Mouse (Mus musculus) kidney, adult 8-10 months (tissue): Measurements from ENCODE around the gene Tor1aip2.
"Not testable (repeated sequence)": the region's sequence is repeated elsewhere in the genome, so short reads cannot be mapped to it uniquely, and the experiment has no call there.

ENCODE experiments used
- DNase-seq, 2 experiments: peaks; one replicate each; pipeline ENCODE4 v3.0.0; 2022

Gene Tor1aip2

DNA sequence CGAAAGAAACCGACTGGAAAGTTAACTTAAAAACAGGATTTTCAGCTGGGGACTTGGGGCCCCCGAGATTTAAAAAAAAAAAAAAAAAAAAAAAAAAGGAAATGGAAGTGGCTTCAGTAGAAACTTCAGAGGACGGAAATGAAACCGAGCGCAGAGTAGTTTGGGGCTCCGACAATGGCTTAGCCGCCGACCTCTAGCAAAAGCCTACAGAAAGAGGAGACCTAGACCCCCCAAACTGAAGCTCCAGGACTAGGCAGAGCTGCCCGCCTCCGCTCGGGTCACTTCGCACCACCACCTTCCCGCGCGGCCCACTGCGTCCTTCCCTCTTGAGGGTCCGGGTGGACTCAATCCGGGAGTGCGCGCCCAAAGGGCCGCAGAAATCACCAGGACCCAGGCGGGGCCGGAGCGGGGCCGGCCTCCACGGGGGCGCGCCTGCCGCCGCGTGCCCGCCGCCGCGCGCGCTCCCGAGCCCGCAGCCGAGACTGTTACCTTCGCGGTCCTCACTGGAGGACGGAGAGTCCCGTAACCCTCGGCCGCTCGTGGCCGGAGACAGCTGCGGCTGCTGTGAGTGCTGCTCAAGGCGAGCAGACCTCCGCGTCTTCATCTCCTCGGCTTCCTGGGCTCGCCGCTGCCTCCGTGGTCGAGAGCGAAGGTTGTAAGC, at the start of gene Tor1aip2:
Gene Tor1aip2, plus strand, starts transcription at position 135 of the 661 bp plus-strand sequence.
- DNase-seq, result no peak

DNA sequence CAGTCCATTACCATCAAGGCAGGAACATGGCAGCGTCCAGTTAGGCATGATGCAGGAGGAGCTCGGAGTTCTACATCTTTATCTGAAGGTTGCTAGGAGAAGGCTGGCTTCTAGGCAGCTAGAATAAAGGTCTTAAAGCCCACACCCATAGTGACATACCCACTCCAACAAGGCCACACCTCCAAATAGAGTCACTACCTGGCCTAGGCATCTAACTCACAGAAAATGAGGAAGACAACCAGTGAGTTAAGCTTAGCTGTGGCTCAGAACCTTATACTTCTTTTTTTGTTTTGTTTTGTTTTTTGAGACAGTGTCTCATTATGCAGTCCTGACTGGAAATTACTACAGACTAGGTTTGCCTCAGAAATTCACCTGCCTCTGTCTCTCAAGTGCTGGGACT, 47.6 kb upstream of the Tor1aip2 start:
- DNase-seq, result no peak

DNA sequence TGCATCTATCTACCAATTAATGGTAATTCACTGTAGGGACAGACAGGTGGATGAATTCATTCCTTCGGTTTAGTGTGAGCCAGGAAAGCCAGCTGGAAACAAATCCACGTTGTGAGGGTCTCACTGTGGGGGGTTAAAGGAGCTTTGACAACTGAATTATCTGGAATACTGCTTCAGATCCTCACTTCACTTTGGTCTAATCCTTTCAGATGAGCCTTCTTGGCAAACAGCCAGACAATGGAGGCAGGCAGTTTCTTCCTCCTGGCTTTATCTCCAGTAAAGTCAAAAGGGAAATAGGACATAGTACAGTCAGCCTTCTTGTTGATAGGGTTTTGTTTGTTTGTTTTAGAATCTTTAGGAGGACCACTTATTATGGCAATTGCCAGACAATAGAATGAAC, 45.8 kb upstream of the Tor1aip2 start:
- DNase-seq, result no peak

DNA sequence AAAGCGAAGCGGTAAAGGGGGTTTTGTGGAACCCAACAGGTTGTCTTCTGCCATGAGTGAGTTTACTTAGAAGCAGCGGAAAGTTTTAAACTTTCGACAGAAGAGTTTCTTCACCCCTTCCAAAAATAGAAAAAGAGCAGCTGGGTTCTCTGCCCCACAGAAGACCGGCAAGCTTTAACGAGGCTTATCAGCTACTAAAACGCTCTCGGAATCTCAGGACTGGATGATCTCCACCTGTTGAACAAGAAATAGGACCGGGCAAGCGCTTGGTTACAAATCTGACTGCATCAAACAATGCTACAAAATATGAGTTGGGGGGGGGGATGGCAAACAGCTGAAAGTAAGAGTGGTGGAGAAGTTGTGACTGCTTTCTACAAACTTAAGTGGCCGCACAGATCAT, 44.8 kb upstream of the Tor1aip2 start:
- no peak for DNase-seq

DNA sequence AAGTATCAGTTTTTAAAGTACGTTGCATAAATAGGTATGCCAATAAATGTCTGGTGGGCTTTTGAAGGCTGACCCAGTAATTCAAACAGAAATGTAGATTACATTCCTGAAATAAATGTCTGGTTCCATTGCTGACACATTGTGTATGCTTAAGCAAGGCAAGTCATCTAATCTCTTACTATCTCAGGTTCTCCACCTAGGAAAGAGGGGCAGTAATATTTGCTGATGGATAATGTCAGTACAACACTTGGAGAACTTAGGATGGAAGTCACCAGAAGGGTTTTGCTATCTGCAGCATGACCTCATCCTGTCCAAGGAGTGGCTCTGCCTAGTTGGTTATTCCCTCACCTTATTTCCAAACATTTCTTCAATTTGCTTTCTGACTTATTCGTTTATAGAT, 40.7 kb upstream of the Tor1aip2 start:
- no peak for DNase-seq

DNA sequence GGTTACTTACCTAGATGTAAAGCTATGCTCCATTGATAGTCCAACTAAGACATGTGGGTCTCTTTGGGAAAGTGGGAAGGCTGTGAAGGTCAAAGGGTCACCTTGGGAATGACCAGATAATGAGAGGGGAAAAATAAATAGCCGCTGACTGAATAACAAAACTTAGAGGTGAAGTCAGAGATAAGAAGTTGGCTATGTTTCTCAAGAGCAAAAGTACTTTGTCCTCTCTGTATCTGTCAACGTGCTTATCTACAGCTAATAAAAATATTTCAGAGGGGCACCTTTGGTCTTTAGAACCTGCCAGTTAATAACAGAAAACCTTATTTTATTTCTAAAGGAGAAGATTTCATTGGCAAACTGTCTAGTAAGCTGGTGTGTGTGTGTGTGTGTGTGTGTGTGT, 39.6 kb upstream of the Tor1aip2 start:
- no peak for DNase-seq

DNA sequence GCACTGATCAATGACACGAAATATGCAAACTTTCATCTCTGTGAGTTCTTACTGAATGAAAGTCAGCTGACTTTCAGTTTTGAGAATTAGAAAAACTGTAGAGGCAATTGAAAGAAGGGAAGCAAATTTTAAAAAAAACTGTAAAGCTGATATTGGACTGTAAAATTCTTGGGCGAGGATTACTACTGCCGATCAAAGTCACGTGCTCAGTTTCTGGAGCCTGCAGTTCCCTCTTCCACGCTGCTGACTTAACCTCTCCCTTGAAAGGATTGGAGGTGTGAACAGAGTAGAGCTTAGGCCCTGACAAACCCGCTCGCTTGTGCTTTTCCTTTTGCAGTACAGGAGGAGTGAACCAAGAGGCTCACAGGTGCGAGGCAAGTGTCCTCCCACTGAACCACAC, 32.8 kb upstream of the Tor1aip2 start:
- DNase-seq, result no peak

DNA sequence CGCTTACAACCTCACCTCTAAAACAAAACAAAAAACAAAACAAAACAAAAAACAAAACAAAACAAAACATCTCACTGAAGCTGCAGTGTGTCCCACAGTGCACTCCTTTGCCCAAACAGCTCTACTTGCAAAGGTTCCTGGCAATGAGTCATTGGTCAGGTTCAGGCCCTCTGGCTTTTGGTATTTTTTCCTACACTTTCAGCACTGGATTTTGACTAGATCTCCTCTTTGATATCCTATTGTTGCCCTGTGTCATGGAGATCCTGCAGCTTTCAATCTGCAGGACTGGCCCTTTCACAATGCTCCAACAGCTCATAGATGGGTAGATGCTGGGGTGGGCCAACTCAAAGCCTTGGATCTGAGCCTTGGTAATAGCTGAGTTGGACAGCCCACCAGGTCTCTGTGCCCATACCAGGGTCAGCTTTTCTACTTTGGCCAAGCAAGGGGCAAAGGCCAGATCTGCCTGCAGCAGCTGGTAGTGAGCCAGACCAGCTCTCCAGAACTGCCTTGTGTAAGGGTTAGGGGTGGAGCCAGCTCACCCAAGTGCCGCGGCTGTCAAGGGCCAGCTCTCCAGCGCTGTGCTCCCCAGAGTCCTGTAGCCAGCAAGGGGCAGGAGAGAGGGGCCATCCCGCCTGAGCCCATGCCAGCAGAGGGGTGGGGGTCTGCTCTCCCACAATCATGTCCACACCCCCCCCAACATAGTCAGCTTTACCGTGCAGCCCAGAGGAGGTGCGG, 31.8 kb upstream of the Tor1aip2 start:
- peak; percentile 72 to 74 for DNase-seq

DNA sequence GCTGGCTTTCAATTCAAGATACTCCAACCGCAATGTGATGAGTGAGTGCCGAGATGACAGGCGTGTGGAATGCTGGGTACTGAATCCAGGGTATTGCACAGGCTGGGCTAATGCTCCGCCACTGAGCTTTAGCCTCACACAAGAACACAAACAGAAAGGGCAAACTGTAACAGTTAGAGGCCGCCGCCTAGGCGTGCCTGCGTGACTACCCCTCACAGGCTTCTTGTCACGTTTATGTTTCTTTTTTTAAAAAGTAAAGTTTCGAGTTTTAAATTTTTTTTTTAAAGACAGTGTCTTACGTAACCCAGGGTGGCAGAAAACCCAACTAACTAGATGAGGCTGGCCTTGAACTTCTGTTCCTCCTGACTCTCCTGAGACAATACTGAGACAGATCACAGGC, 29.3 kb upstream of the Tor1aip2 start:
- DNase-seq, result no peak

DNA sequence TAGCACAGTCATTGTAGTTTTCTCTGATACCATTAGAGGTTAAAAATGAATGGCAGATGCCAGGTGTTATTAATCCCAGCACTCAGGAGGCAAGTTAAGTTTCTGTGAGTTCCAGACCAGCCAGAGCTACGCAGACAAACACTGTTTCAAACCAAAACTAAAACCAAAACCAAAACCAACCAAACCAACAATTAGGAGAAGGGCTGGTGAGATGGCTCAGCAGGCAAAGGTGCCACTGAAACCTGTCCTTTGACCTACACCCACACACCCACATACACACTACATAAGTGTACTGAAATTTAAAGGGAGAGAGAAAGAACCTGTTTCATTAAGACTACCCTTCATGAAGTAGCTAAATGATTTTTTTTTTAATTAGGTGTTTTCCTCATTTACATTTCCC, 26.2 kb upstream of the Tor1aip2 start:
- no peak for DNase-seq

DNA sequence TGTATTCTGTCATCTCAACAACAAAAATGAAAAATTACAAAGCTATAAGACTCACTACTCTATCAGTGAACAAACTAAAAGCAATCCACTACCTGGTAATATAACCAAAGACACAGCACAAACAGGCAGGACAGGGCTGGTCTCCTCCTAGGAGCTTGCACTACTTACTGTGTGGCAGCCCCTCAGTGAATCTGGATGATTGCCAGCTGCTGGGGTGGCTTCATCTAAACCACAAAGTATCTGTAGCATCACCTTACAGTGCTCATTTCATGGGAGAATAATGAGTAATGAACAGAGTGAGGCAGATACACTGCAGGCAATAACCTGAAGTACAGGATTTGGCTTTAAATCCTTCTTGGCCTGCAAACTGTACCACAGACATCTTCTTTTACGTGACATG, 15.4 kb upstream of the Tor1aip2 start:
- DNase-seq, result no peak

DNA sequence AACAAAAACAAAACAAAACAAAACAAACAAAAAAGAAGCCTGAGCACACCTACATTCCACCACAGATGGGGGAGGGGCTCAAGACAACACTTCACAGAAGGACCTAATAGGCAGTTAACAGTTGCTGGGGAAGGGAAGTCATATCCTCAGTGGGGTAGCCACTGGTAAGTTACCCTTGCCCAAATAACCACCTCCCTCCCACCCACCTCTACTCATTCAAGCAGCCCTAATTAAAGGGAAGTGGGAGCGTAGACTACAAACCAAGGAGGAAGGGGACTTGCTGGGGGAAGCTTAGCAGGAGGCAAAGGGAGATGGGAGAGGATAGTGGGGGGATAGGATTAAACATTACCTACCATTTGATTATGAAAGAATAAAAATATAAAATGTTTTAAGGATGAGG, 14.8 kb upstream of the Tor1aip2 start:
- DNase-seq, result no peak

DNA sequence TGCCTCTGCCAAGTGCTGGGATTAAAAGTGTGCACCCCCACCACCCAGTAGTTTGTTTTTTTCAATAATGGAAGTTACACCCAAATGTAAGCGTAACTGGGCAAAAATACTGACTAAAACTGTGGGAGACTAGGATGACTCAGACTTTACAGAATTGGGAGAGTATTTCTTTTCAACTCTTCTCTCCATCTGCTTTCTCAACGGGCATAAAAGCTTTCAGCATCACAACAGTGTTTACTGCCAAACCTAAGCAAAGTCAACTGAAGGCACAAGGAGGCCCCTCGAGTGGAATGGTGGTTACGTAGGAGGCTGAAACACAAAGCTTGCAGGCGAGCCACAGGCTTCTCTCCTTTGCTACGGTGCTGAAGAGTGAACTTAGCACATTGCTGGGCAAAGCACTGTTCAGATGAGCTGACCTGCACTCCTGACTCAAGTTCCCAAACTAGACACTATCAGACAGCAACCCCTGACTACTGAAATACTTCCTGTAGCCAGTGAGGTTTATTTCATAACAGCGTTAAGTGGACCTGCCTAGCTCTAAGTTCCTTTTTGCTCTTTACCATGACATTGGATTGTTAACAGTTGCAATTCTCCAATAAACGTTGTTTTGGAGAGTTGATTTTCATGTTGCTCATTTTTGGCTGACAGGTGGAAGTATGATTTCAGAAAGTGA, 10.2 kb upstream of the Tor1aip2 start:
- no peak for DNase-seq

DNA sequence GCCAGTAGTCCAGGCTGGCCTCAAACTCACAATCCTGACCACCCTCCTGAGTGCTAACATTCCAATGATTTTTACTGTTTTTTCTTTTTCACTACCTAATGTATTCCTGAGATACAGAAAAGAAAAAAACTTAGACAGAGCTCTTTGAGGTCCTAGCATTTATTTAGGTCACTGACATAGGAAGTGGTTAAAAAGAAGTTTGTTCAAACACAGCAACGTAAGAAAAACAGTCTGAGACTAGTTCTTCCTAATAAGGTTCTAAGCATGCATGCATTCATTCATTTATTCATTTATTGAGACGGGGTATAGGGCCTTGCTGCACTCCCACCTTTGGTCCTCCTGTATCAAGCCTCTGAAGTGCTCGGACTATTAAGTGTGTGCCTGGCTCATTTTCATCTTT, 7.4 kb upstream of the Tor1aip2 start:
- DNase-seq, result no peak

DNA sequence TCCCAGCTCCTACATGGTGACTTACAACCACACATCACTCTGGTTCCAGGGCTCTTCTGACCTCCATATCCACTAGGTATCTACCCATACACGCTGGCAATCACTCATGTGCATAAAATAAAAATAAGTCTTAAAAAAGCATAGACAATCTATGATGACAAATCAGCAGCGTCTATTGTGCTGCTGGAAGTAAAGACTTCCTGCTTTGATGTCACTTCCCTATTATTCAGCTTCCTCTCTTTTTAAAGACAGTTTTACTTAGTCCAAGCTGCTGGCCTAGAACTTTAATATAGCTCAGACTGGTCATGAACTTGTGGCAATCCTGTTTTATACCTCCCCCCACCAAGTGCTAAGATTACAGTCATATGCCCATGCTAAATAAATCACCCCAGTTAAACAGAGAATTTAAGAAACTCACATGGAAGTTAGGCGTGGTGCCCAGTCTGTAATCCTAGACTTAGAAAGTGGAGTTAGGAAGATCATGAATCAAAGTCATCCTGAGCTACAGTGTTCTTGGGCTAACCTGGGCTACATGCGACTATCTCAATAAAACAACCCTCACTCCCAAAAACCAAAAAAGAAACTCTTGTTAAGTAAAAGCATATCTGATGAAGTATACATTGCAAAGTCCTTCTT, 6.7 kb upstream of the Tor1aip2 start:
- no peak for DNase-seq

DNA sequence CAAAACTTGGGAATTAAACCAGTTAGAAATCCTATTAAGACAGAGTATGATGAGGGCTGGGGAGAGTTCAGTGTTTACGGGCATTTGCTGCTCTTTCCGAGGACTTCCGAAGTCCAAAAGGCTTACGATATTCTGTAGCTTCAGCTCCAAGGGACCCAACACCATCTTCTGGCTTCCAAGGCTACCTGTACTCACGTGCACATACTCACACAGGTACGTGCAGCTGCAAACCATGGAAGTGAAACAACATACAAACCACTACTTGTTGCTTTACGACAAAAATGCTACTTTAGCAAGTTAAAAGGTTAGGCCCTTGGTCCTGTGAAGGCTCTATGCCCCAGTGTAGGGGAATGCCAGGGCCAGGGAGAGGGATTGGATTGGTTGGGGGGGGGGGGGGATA, 1.3 kb upstream of the Tor1aip2 start:
- no peak for DNase-seq

DNA sequence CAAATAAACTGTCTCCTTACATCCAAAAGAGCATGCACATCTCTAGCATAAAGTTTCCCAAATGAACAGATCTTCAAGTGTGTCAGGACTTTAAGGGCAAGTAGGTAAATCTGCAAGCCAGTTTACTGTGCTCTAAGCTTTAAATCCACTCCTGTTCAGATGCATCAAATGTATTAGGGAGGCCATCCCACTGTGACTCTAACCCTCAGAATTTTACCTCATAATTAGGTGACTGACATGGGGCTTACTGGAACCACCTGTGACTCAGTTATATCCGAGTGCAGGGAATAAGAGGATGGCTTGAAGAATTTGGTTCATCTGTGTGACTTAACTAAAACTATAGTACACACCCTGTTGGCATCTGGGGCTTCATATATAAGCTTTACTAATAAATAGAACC, 542 bp upstream of the Tor1aip2 start:
- DNase-seq, result no peak

DNA sequence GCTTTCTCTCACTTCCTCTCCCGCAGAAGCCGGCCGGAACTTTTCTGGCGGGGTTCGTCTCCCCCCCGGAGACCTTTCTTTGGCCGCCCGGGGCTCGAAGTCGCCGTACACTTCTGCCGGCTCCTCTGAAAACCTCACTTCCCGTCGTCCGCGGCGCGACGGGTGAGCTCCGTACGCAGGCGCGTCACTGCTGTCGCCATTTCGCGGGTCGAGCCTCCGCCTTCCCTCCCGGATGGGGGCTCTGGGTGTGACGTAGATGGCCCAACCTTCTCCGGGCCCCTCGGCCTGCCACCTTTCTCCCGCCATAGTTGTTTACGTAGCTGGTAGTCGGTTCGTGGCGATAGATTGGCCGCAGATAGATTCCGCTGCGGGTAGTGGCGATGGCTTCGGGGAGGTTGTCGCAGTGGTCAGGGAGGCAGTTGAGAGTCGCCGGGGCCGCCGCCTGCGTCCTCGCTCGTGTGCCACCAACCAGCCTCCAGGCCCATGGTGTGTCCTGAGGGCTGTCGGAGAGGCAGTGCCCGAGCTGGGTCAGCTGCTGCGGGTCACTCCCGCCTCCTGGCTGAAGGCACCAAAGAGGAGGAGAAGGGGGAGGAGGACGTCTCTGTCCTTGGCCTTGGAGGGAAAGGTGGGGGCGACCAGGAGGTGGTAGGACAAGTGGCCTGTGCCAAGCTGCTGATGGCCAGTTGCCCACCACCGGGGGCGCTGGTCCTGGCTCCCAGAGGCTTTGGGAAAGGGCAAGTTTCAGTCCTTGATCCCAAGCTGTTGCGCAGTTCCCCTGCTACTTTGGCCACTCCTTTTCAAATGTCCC, 931 bp downstream of the Tor1aip2 start, which contains the start of gene Tor1aip1:
Gene Tor1aip1, minus strand, starts transcription at position 551 of the 808 bp plus-strand sequence.
- peak; percentile 99 for DNase-seq

DNA sequence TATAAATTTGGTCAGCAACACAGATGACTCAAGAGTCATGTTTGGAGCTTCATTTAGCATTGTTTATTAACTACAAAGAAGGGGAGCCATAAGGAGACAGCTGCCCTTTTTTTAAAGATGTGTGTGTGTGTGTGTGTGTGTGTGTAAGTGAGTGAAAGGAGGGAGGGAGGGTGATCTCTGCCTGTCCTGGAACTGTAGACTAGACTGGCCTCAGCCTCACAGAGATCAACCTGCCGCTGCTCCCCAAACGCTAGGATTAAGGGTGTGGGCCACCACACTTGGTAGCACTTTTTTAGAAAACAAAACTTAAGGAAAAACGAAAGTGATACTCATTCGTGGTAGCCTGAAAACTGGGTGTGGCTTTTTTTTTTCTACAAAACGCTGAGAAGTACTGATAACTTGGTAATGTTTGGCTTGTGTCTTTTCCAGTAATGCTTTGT, 2.0 kb downstream of the Tor1aip2 start:
- peak; percentile 41 to 48 for DNase-seq

DNA sequence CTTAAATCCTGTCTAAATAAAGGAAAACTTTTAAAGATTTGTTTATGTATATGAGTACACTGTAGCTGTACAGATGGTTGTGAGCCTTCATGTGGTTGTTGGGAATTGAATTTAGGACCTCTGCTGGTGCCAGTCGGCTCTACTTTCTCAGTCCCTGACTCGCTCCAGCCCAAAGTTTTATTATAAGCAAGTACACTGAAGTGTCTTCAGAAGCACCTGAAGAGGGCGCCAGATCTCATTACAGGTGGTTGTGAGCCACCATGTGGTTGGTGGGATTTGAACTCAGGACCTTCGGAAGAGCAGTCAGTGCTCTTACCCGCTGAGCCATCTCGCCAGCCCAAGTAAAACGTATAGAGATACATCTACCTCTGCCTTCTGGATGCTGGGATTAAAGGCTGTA, 4.8 kb downstream of the Tor1aip2 start:
- not testable (repeated sequence) for DNase-seq

DNA sequence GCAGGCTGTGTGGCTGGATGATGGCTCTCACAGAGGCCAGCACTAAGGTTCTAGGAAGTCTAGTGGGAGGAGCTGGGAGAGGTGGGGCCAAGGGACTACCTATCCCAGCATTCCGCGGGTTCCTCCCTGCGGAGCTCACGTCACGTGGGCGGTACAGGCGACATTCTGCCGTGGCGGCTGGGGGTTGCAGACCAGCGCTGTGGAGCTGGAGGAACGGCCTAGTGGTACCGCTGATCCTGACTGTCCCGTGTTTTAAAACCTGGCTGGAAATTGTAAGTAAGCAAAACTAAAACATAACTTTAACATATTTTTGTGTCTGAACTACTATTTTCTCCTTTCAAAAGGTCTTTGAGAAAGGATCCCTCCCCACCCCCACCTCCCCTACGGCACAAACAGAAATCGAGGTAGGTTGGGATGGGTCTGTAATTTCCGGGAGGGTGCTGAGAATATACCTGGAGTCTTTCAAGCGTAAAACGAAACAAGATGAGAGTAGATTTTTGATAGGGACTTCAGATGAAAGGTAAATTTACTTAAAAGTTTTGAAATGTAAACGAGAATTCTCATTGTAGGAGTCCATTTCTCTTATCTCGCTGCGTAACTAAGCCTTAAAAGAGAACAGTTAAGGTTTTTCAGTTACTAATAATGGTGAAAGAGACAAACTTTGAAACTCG, 5.7 kb downstream of the Tor1aip2 start:
- peak; percentile 93 to 95 for DNase-seq
